Mouse (Mus musculus) limb, embryonic 13.5 days (tissue): ENCODE measurements around the gene Cfap43. TPM values are rescaled to one million over a fixed set of nuclear protein-coding genes. Genes with fewer than 3 reads are reported as not detected.

ENCODE experiments used
- ATAC-seq: fragments of 200-750 bp; cut with Nextera tagmentation; 2 replicates; pipeline ENCODE4 v1.8.0; 2017; ENCODE audit warnings: low read depth, moderate number of reproducible peaks, moderate TSS enrichment; ENCODE audit not compliant: low FRiP score
- H3K27ac ChIP-seq: fragments of 300-500 bp; sonication (generic); 2 replicates; pipeline ENCODE4 v1.5.1; 2015; ENCODE audit warnings: inconsistent platforms, mild to moderate bottlenecking, moderate library complexity
- H3K27me3 ChIP-seq: fragments of 300-500 bp; sonication (generic); 2 replicates; pipeline ENCODE4 v1.6.1; 2015; ENCODE audit warnings: mild to moderate bottlenecking, inconsistent platforms
- H3K36me3 ChIP-seq: fragments of 300-500 bp; sonication (generic); 2 replicates; pipeline ENCODE4 v1.6.1; 2015; ENCODE audit warnings: inconsistent platforms, mild to moderate bottlenecking, moderate library complexity
- H3K4me1 ChIP-seq: fragments of 300-500 bp; sonication (generic); 2 replicates; pipeline ENCODE4 v1.6.1; 2015; ENCODE audit warnings: inconsistent platforms
- H3K4me2 ChIP-seq: fragments of 300-500 bp; sonication (generic); replicated peaks from 2 replicates; pipeline ENCODE4 v1.6.1; 2015; ENCODE audit warnings: inconsistent platforms, mild to moderate bottlenecking, moderate library complexity
- H3K4me3 ChIP-seq: fragments of 300-500 bp; sonication (generic); 2 replicates; pipeline ENCODE4 v1.5.1; 2015; ENCODE audit warnings: moderate library complexity, mild to moderate bottlenecking, inconsistent platforms
- H3K9ac ChIP-seq: fragments of 300-500 bp; sonication (generic); 2 replicates; pipeline ENCODE4 v1.6.1; 2015; ENCODE audit warnings: mild to moderate bottlenecking, inconsistent platforms
- H3K9me3 ChIP-seq: fragments of 300-500 bp; sonication (generic); 2 replicates; pipeline ENCODE4 v1.6.1; 2016; ENCODE audit warnings: inconsistent platforms
- WGBS: fragments of 180-500 bp; shearing (Covaris S2); methylation state at CpG from one replicate; pipeline ENCODE4 v1.1.7; 2015; 5-methylcytosine and 5-hydroxymethylcytosine counted together
- polyA plus RNA-seq: library from polyadenylated mRNA; unstranded; fragments of >200 nt; fragmentation: Nextera tagmentation; extraction: Ambion mirVana; gene quantifications from 2 replicates; pipeline ENCODE4 v1.2.1, GENCODE M21; 2015

Gene Cfap43
- polyA plus RNA-seq, 1 experiment from 2014 or later = 0.09 TPM

DNA sequence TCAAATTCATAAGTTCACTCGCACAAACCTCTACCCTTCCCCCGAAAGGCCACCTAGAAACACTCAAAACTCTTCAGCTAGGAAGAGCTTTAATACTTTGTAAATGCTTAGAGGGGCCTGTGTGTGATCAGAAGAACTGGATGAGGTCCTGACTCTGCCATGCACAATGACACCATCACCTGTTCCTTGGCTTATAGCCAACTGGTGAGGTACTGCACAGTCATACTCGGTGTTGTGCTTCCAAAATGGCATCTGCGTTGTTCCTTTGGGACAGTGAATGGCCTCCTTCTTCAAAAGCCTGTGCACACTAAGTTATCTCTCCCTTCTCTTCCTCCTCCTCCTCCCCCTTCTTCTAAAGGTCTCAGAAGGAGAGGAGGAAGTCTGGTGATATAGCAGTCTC lies 8.3 kb downstream of the Cfap43 start:
- peaks cover 57% of the 10 kb centered on the region for H3K4me1 ChIP-seq
- no peak overlapping the region for H3K9ac ChIP-seq
- H3K9me3 ChIP-seq = no peaks in the 10 kb centered on the region
- WGBS = 83% methylated on average over 4 of the region's 4 CpGs
- no peak overlapping the region for H3K4me2 ChIP-seq
- H3K27ac ChIP-seq = peak overlapping the region; percentile 22; the same call in 1 of the 2 replicates
- H3K27me3 ChIP-seq = no peaks in the 10 kb centered on the region
- peaks cover 34% of the 10 kb centered on the region for H3K36me3 ChIP-seq
- no peak for ATAC-seq
- no peak overlapping the region for H3K4me3 ChIP-seq

GRCm38 (mm10) chr19:47910117-47910618 lies 8.9 kb downstream of the Cfap43 start:
- Histone ChIP-seq H3K9ac (peak overlapping the region; percentile 77), H3K4me2 (peak overlapping the region; percentile 62), H3K4me3 (peak overlapping the region; percentile 38), H3K36me3 (peaks cover 34% of the 10 kb centered on the region), H3K9me3 (no peaks in the 10 kb centered on the region), H3K27ac (peak overlapping the region; percentile 89; the same call in 1 of the 2 replicates), H3K27me3 (no peaks in the 10 kb centered on the region), H3K4me1 (peaks cover 58% of the 10 kb centered on the region)
- ATAC-seq = no peak
- WGBS = 39% methylated on average over 4 of the region's 4 CpGs

GRCm38 (mm10) chr19:47909387-47910116 lies 9.5 kb downstream of the Cfap43 start:
- H3K4me3 ChIP-seq = peak overlapping the region; percentile 38
- no peaks in the 10 kb centered on the region for H3K9me3 ChIP-seq
- H3K27ac ChIP-seq = peak overlapping the region; percentile 89
- H3K9ac ChIP-seq = peak overlapping the region; percentile 77
- H3K36me3 ChIP-seq = peaks cover 38% of the 10 kb centered on the region
- H3K4me1 ChIP-seq = peaks cover 60% of the 10 kb centered on the region
- ATAC-seq = peak; percentile 58; the same call in 1 of the 2 replicates
- H3K27me3 ChIP-seq = no peaks in the 10 kb centered on the region
- peak overlapping the region; percentile 62 for H3K4me2 ChIP-seq
- WGBS = 2% methylated on average over 10 of the region's 10 CpGs

DNA sequence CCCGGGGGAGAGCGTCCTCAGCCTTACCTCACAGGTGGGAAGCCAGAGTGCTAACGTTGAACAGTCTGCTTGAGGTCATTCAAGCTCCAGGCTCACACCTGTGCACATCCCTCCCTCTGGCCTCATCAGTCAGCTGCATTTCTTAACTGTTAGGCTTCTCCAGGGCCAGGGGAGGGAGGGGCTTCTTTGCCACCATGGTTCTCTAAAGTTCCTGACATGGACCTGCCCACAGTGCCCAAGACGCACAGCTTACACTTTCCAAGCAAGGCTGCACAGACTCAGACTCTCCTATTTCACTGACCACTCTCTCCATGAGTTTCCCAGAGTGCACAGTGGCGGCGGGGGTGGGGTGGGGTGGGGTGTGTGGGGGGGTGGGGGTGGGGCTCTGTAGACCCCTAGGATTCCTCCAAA lies 10.1 kb downstream of the Cfap43 start:
- Histone ChIP-seq H3K27ac (peak overlapping the region; percentile 89; the same call in 1 of the 2 replicates), H3K27me3 (no peaks in the 10 kb centered on the region), H3K4me2 (peak overlapping the region; percentile 62), H3K9ac (peak overlapping the region; percentile 77; the same call in 1 of the 2 replicates), H3K4me3 (peak overlapping the region; percentile 38; the same call in 1 of the 2 replicates), H3K9me3 (no peaks in the 10 kb centered on the region), H3K4me1 (peaks cover 57% of the 10 kb centered on the region), H3K36me3 (peaks cover 34% of the 10 kb centered on the region)
- peak; percentile 35; the same call in 1 of the 2 replicates for ATAC-seq
- WGBS = 19% methylated on average over 6 of the region's 6 CpGs

GRCm38 (mm10) chr19:47907596-47907995 lies 11.5 kb downstream of the Cfap43 start:
- H3K4me2 ChIP-seq = no peak overlapping the region
- H3K36me3 ChIP-seq = peaks cover 31% of the 10 kb centered on the region
- no peak overlapping the region for H3K9ac ChIP-seq
- 91% methylated on average over 9 of the region's 9 CpGs for WGBS
- no peaks in the 10 kb centered on the region for H3K9me3 ChIP-seq
- ATAC-seq = no peak
- H3K4me1 ChIP-seq = peaks cover 63% of the 10 kb centered on the region
- no peak overlapping the region for H3K27ac ChIP-seq
- H3K4me3 ChIP-seq = no peak overlapping the region
- no peaks in the 10 kb centered on the region for H3K27me3 ChIP-seq

- H3K9ac ChIP-seq = no peak overlapping the region
- peaks cover 24% of the 10 kb centered on the region for H3K36me3 ChIP-seq
- no peak overlapping the region for H3K4me3 ChIP-seq
- no peaks in the 10 kb centered on the region for H3K27me3 ChIP-seq
- H3K4me2 ChIP-seq = no peak overlapping the region
- WGBS = 85% methylated on average over 5 of the region's 5 CpGs
- H3K27ac ChIP-seq = no peak overlapping the region
- peaks cover 70% of the 10 kb centered on the region for H3K4me1 ChIP-seq
- ATAC-seq = no peak
- H3K9me3 ChIP-seq = no peaks in the 10 kb centered on the region
These were observed 13.5 kb downstream of the Cfap43 start for GRCm38 (mm10) chr19:47905603-47906002.

- Histone ChIP-seq H3K4me2 (no peak overlapping the region), H3K27me3 (no peaks in the 10 kb centered on the region), H3K27ac (no peak overlapping the region; the same call in 1 of the 2 replicates), H3K9me3 (no peaks in the 10 kb centered on the region), H3K4me3 (no peak overlapping the region), H3K36me3 (peaks cover 27% of the 10 kb centered on the region), H3K9ac (no peak overlapping the region), H3K4me1 (peaks cover 67% of the 10 kb centered on the region)
- WGBS = 79% methylated on average over 4 of the region's 4 CpGs
- no peak for ATAC-seq
These were observed 14.0 kb downstream of the Cfap43 start for GRCm38 (mm10) chr19:47905081-47905480.

DNA sequence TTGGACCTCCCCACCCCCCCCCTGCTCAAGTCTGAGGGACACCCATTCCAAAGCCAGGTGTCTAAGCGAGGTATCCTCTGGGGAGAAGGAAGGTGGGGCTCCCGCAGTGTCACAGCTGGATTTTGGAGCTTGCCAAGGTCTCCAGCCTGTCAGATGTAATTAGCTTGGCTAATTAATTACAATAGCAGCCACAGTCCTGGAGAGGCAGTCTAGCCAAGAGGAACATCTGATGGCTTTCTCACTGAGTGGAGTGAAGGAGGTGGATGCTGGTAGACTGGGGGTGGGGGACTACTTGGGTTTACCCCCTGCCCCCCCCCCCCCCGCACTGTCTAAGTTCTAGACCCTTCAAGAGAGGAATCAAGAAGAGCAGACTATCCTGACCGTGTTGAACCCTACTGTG lies 15.4 kb downstream of the Cfap43 start:
- no peaks in the 10 kb centered on the region for H3K27me3 ChIP-seq
- H3K4me3 ChIP-seq = no peak overlapping the region
- no peaks in the 10 kb centered on the region for H3K9me3 ChIP-seq
- no peak overlapping the region for H3K4me2 ChIP-seq
- H3K4me1 ChIP-seq = peaks cover 53% of the 10 kb centered on the region
- no peak overlapping the region for H3K9ac ChIP-seq
- WGBS = 54% methylated on average over 4 of the region's 4 CpGs
- no peak for ATAC-seq
- no peak overlapping the region for H3K27ac ChIP-seq
- peaks cover 29% of the 10 kb centered on the region for H3K36me3 ChIP-seq

DNA sequence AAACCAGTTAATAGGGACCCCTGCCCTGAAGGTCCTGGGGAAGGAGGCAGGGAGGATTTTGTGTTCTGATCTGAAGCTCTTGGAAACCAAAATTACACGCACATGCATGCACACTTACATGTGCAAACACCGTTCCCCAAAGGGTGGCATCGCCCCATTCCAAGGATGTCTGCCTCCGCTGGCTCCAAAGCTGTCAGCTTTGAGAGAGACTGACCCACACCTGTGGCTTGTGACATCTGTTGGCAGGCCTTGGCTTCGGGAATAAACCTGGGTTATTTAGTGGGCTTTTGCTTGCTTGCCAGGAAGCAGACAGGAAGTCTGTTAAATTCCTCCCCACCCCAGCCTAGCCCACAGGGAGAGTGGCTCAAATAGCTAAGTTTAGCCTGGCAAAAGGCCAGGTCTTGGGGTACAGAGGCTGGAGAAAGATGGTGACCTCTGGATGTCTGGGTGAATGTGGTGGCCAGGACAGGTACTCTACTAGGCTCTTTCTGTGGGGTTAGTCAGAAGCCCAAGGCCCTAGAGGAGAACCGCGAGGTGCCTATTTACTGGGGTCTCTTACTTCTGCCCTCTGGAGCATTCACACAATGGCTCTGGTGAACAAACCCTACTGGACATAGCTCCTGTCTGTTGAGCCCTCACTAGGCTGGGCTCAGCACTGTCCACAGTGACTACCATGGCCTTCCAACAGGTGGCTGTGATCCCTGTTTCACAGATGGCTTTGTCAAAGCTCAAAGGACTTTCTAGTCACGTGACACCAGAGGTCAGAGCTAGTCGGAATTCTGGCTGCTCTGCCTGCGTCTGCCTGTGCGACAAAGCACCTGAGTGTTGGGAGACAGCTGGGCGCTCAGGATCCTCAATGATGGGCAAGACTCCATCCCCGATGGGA lies 16.5 kb downstream of the Cfap43 start:
- H3K4me3 ChIP-seq = no peak overlapping the region
- ATAC-seq = peak; percentile 24; the same call in 1 of the 2 replicates
- H3K4me1 ChIP-seq = peaks cover 47% of the 10 kb centered on the region
- H3K36me3 ChIP-seq = peaks cover 37% of the 10 kb centered on the region
- H3K27ac ChIP-seq = peak overlapping the region; percentile 61; the same call in 1 of the 2 replicates
- H3K27me3 ChIP-seq = no peaks in the 10 kb centered on the region
- no peaks in the 10 kb centered on the region for H3K9me3 ChIP-seq
- no peak overlapping the region for H3K9ac ChIP-seq
- peak overlapping the region; percentile 25; the same call in 1 of the 2 replicates for H3K4me2 ChIP-seq
- 39% methylated on average over 13 of the region's 13 CpGs for WGBS

DNA sequence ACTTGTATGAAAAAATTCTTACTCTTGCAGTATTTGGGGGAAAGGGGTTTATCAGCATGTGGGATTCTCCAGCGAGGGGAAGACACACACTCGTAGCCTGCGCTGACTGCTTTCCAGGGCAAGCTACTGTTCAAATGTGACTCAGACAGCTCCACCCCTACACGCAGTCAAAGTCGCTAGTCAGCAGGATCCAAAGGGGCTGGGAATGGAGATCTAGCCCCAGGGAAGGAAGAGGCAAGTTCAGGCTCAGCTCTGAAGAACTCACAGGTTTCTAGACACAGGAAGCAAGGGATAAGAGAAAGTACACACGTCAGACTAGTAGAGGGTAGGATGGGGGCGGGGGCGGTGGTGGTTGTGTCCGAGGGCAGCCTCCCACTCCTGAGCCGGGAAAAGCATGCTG lies 18.5 kb downstream of the Cfap43 start:
- no peaks in the 10 kb centered on the region for H3K27me3 ChIP-seq
- peaks cover 45% of the 10 kb centered on the region for H3K4me1 ChIP-seq
- H3K27ac ChIP-seq = peak overlapping the region; percentile 10; the same call in 1 of the 2 replicates
- WGBS = 82% methylated on average over 10 of the region's 10 CpGs
- peaks cover 51% of the 10 kb centered on the region for H3K36me3 ChIP-seq
- no peak overlapping the region for H3K4me3 ChIP-seq
- H3K9ac ChIP-seq = no peak overlapping the region
- H3K4me2 ChIP-seq = no peak overlapping the region
- no peak for ATAC-seq
- H3K9me3 ChIP-seq = no peaks in the 10 kb centered on the region

DNA sequence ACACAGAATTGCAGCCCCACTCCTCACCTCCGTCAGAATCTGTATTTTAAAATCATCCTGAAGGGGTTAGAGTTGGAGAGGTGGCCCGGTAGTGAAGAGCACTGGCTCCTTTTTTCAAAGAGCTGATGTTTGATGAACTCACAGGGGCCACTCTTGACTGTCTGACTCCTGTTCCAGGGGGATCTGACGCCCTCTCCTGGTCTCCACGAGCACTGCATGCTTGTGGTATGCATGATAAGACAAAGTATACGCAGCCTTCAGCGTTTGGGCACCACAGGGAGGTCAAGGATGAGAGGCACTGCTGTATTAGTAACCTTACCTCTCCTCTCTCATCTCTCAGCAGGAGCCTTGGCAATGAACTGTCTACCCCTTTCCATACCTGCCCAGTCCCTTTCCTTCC lies 19.1 kb downstream of the Cfap43 start:
- H3K9me3 ChIP-seq = no peaks in the 10 kb centered on the region
- H3K4me2 ChIP-seq = no peak overlapping the region
- no peak overlapping the region for H3K9ac ChIP-seq
- H3K27ac ChIP-seq = peak overlapping the region; percentile 10; the same call in 1 of the 2 replicates
- H3K4me3 ChIP-seq = no peak overlapping the region
- peaks cover 40% of the 10 kb centered on the region for H3K4me1 ChIP-seq
- no peaks in the 10 kb centered on the region for H3K27me3 ChIP-seq
- no peak for ATAC-seq
- H3K36me3 ChIP-seq = peaks cover 56% of the 10 kb centered on the region
- WGBS = 64% methylated on average over 6 of the region's 6 CpGs
